Mouse (Mus musculus) midbrain, embryonic 14.5 days (tissue): Measurements from ENCODE around the gene Utp11. TPM values are rescaled to one million over a fixed set of nuclear protein-coding genes. Genes with fewer than 3 reads are reported as not detected.
A peak's percentile ranks its signal among the peaks of the same experiment; 100 is the strongest.

ENCODE experiments used
- ATAC-seq: fragments of 200-750 bp; cut with Nextera tagmentation; 2 replicates; pipeline ENCODE4 v1.8.0; 2017; ENCODE audit warnings: moderate number of reproducible peaks, moderate library complexity; ENCODE audit not compliant: low FRiP score, low TSS enrichment
- DNase-seq: peaks from one replicate; pipeline ENCODE4 v3.0.0-alpha.2; 2015
- H3K27ac ChIP-seq: fragments of 300-500 bp; sonication (generic); replicated peaks from 2 replicates; pipeline ENCODE4 v1.5.1; 2014; ENCODE audit warnings: mild to moderate bottlenecking, low read depth, low read length, moderate library complexity
- H3K27me3 ChIP-seq: fragments of 300-500 bp; sonication (generic); 2 replicates; pipeline ENCODE4 v1.6.1; 2014; ENCODE audit warnings: low read length, control low read depth, mixed read lengths; ENCODE audit not compliant: control insufficient read depth, insufficient read depth
- H3K36me3 ChIP-seq: fragments of 300-500 bp; sonication (generic); 2 replicates; pipeline ENCODE4 v1.6.1; 2014; ENCODE audit warnings: low read length, control low read depth; ENCODE audit not compliant: control insufficient read depth, insufficient read depth
- H3K4me1 ChIP-seq: fragments of 300-500 bp; sonication (generic); 2 replicates; pipeline ENCODE4 v1.6.1; 2014; ENCODE audit warnings: mild to moderate bottlenecking, antibody characterized with exemption, low read length, control low read depth; ENCODE audit not compliant: control insufficient read depth, insufficient read depth
- H3K4me2 ChIP-seq: fragments of 300-500 bp; sonication (generic); 2 replicates; pipeline ENCODE4 v1.6.1; 2014; ENCODE audit warnings: mild to moderate bottlenecking, low read length, moderate library complexity
- H3K4me3 ChIP-seq: fragments of 300-500 bp; sonication (generic); replicated peaks from 2 replicates; pipeline ENCODE4 v1.5.1; 2014; ENCODE audit warnings: low read depth, low read length
- H3K9ac ChIP-seq: fragments of 300-500 bp; sonication (generic); replicated peaks from 2 replicates; pipeline ENCODE4 v1.6.1; 2014; ENCODE audit warnings: mild to moderate bottlenecking, low read length, moderate library complexity
- H3K9me3 ChIP-seq: fragments of 300-500 bp; sonication (generic); 2 replicates; pipeline ENCODE4 v1.6.1; 2016; ENCODE audit warnings: low read length, control low read depth, mixed read lengths; ENCODE audit not compliant: control insufficient read depth
- WGBS: fragments of 180-500 bp; shearing (Covaris S2); extraction: QIAGEN DNeasy Blood & Tissue Kit; methylation state at CpG from one replicate; pipeline ENCODE4 v1.1.7; 2014; 5-methylcytosine and 5-hydroxymethylcytosine counted together
- polyA plus RNA-seq: library from polyadenylated mRNA; unstranded; fragments of >200 nt; fragmentation: Nextera tagmentation; extraction: Ambion mirVana; gene quantifications from 2 replicates; pipeline ENCODE4 v1.2.1, GENCODE M21; 2014

The Utp11 gene
- 37.6 and 38.2 TPM in 2 replicates for polyA plus RNA-seq

DNA sequence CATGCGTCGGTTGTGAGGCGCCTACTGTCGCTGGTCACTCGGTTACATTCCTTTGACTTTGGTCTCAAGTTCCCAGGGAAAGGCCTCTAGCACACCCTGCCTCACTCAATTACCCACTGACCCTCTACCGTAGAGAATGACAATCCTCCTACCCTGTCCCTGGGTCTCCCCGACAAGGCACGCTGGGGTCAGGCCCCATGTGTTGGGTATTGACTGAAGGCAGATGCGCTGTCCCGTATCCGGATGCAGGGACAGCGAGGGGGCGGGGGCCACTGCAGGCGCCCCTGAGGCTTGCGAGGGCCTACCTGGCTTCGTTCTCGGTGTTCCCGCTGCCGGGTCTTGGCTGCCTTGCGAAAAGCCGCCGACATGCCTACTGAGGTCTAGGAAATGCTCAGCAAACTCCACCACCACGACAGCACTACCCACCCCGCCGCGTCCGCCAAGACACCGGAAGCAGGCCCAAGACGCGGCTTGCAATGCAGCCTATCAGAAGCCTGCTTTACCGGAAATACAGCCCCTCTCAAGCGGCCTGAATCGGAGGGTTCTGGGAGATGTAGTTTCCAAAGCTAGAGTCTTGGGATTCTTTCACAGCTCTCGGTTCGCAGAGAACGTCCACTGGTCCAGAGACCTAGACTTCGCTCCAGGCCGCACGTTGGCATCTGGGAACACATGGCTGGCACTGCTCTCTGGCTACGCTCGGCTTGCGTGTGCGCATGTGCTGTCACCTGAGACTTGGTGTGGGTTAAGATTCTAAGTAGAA is at the start of gene Utp11:
TSS of gene Utp11 (minus strand) at position 466 of the 760 bp plus-strand sequence.
- peak within 1 kb of the TSS; percentile 85 for H3K4me2 ChIP-seq
- DNase-seq (peak; percentile 95), ATAC-seq (peak; percentile 96)
- peak within 1 kb of the TSS; percentile 67 for H3K9ac ChIP-seq
- H3K27me3 ChIP-seq, result 0 out of 2 replicates have a peak, but pooled peaks cover 4% of the 10 kb centered on the region
- H3K4me1 ChIP-seq, result peaks cover 13% of the 10 kb centered on the region
- no peaks in the 10 kb centered on the region for H3K9me3 ChIP-seq
- 0 out of 2 replicates have a peak, but pooled peaks cover 3% of the 10 kb centered on the region for H3K36me3 ChIP-seq
- H3K4me3 ChIP-seq, result peak within 1 kb of the TSS; percentile 57
- peak within 1 kb of the TSS; percentile 46; the same call in 1 of the 2 replicates for H3K27ac ChIP-seq
- 1% methylated on average over 43 of the region's 43 CpGs for WGBS

GRCm38 (mm10) chr4:124742839-124743238 is 49.4 kb upstream of the Utp11 start:
- H3K27me3 ChIP-seq, result no peaks in the 10 kb centered on the region
- 86% methylated on average over 11 of the region's 11 CpGs for WGBS
- H3K36me3 ChIP-seq, result peaks cover 16% of the 10 kb centered on the region
- DNase-seq (no peak), ATAC-seq (no peak)
- no peaks in the 10 kb centered on the region for H3K9me3 ChIP-seq
- H3K4me3 ChIP-seq, result no peak overlapping the region
- no peak overlapping the region for H3K9ac ChIP-seq
- H3K4me1 ChIP-seq, result 0 out of 2 replicates have a peak, but pooled peaks cover 3% of the 10 kb centered on the region
- H3K27ac ChIP-seq, result no peak overlapping the region
- peak overlapping the region; percentile 69; the same call in 1 of the 2 replicates for H3K4me2 ChIP-seq

- DNase-seq, result peak; percentile 90
- peak within 1 kb of the TSS; percentile 52 for H3K4me3 ChIP-seq
- H3K27me3 ChIP-seq, result no peaks in the 10 kb centered on the region
- 15% methylated on average over 25 of the region's 25 CpGs for WGBS
- H3K4me2 ChIP-seq, result peak within 1 kb of the TSS; percentile 69
- H3K36me3 ChIP-seq, result peaks cover 12% of the 10 kb centered on the region
- no peaks in the 10 kb centered on the region for H3K9me3 ChIP-seq
- H3K4me1 ChIP-seq, result peaks cover 8% of the 10 kb centered on the region; the same call in 1 of the 2 replicates
- H3K9ac ChIP-seq, result peak within 1 kb of the TSS; percentile 61
- ATAC-seq, result peak; percentile 90
- H3K27ac ChIP-seq, result no peak within 1 kb of the TSS
These were observed 48.3 kb upstream of the Utp11 start, which contains the start of gene Inpp5b for GRCm38 (mm10) chr4:124741376-124742343. Gene Inpp5b (plus strand): TSS chr4:124741850.

GRCm38 (mm10) chr4:124738783-124739182 is 45.4 kb upstream of the Utp11 start:
- DNase-seq, result no peak
- ATAC-seq, result no peak
- Histone ChIP-seq H3K36me3 (0 out of 2 replicates have a peak, but pooled peaks cover under 1% of the 10 kb centered on the region), H3K4me3 (no peak overlapping the region), H3K27ac (no peak overlapping the region), H3K4me2 (no peak overlapping the region), H3K9ac (no peak overlapping the region), H3K27me3 (no peaks in the 10 kb centered on the region), H3K4me1 (peaks cover 13% of the 10 kb centered on the region; the same call in 1 of the 2 replicates), H3K9me3 (no peaks in the 10 kb centered on the region)
- 78% methylated on average over 1 of the region's 1 CpGs for WGBS

GRCm38 (mm10) chr4:124738013-124738412 is 44.6 kb upstream of the Utp11 start:
- DNase-seq (no peak), ATAC-seq (no peak)
- no peak overlapping the region for H3K4me2 ChIP-seq
- 58% methylated on average over 4 of the region's 4 CpGs for WGBS
- H3K27ac ChIP-seq, result no peak overlapping the region
- H3K27me3 ChIP-seq, result no peaks in the 10 kb centered on the region
- H3K4me1 ChIP-seq, result peaks cover 13% of the 10 kb centered on the region; the same call in 1 of the 2 replicates
- peaks cover 8% of the 10 kb centered on the region for H3K36me3 ChIP-seq
- no peaks in the 10 kb centered on the region for H3K9me3 ChIP-seq
- H3K4me3 ChIP-seq, result no peak overlapping the region
- no peak overlapping the region for H3K9ac ChIP-seq

DNA sequence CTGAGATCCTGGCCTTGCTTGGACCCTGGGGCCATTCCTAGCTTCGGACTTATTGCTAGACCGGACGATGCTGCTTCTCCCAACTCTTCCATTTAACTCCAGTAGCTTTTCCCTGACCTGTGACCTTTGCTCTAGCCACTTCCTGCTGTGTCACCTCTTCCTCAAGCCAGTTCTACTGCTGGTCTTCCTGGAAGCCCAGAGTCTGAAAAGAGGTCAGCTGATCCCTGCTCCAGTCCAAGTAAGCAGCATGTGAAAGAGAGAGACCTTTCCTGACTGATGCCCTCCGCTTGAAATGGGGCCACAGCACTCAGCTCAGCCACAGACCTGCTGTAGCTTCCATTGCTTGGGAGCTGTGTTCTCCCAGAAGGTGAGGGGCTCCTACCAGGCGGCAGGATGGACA is 44.1 kb upstream of the Utp11 start:
- DNase-seq (no peak), ATAC-seq (no peak)
- Histone ChIP-seq H3K4me2 (no peak overlapping the region), H3K9ac (no peak overlapping the region), H3K27ac (0 out of 2 replicates have a peak overlapping the region, but pooled peaks have one; percentile 20), H3K4me1 (peaks cover 13% of the 10 kb centered on the region; the same call in 1 of the 2 replicates), H3K27me3 (no peaks in the 10 kb centered on the region), H3K36me3 (peaks cover 13% of the 10 kb centered on the region), H3K9me3 (no peaks in the 10 kb centered on the region), H3K4me3 (no peak overlapping the region)
- WGBS, result 74% methylated on average over 5 of the region's 5 CpGs

DNA sequence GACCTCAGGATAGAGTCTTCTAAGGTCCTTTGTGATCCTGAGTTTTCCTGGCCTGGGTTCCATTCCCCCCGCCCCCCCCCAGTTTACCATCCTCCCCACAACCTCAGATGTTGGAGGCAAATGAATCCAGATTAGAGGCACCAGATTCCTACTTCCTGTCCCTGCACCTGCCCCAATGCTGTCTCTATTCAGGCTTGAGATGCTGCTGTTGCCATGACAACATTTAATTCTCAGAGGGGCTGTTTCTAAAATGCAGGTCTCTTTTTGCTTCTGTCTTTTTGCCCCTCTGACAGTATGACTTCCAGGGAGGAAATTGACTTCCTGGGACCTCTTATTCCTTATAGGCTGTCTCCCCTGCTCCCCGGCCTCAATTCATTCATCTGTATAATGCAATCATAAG is 43.6 kb upstream of the Utp11 start:
- DNase-seq (peak; percentile 64), ATAC-seq (no peak)
- 0 out of 2 replicates have a peak overlapping the region, but pooled peaks have one; percentile 9 for H3K9ac ChIP-seq
- H3K4me1 ChIP-seq, result peaks cover 10% of the 10 kb centered on the region; the same call in 1 of the 2 replicates
- no peak overlapping the region for H3K4me2 ChIP-seq
- H3K36me3 ChIP-seq, result peaks cover 19% of the 10 kb centered on the region
- no peaks in the 10 kb centered on the region for H3K9me3 ChIP-seq
- no peak overlapping the region for H3K4me3 ChIP-seq
- H3K27me3 ChIP-seq, result no peaks in the 10 kb centered on the region
- WGBS, result 63% methylated on average over 2 of the region's 2 CpGs
- H3K27ac ChIP-seq, result peak overlapping the region; percentile 20; the same call in 1 of the 2 replicates

- DNase-seq (no peak), ATAC-seq (no peak)
- no peaks in the 10 kb centered on the region for H3K4me1 ChIP-seq
- H3K27me3 ChIP-seq, result no peaks in the 10 kb centered on the region
- peaks cover 98% of the 10 kb centered on the region for H3K36me3 ChIP-seq
- whole genome bisulfite sequencing, result 87% methylated on average over 6 of the region's 6 CpGs
- H3K4me2 ChIP-seq, result no peak overlapping the region
- no peak overlapping the region for H3K27ac ChIP-seq
- no peaks in the 10 kb centered on the region for H3K9me3 ChIP-seq
- no peak overlapping the region for H3K9ac ChIP-seq
- H3K4me3 ChIP-seq, result no peak overlapping the region
These were observed 32.7 kb upstream of the Utp11 start for GRCm38 (mm10) chr4:124726121-124726520.
